Mouse (Mus musculus): ENCODE measurements around the gene Gm21776. TPM values are rescaled to one million over a fixed set of nuclear protein-coding genes. Genes with fewer than 3 reads are reported as not detected.
"Not testable (repeated sequence)": the region's sequence is repeated elsewhere in the genome, so short reads cannot be mapped to it uniquely, and the experiment has no call there.

Gm21776 gene
- not detected for total RNA-seq (2021)

DNA sequence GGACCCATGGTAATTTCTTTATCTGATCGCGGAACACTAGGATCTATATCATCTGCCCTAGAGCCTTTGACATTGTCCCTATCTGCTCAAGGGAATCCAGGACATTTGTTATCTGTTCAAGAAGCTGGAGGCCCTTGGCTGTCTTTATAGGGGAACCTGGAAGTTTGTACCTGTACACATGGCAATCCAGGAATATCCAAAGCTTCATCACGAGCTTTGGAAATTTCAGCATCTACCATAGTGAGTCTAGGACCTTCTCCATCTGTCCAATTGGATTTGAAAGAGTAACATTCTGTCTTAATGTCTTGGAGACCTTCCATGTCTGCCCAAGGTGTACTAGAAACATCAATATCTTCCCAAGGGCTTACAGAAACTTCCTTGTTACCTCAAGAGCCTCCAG, at the start of gene Gm21776:
TSS of gene Gm21776 (plus strand) at position 301 of the 400 bp plus-strand sequence.
- DNase-seq; intact Hi-C loops (cut with DNase I): not testable (repeated sequence)
